Mouse (Mus musculus) cortical plate, adult 2 months (tissue): ENCODE measurements around the gene Piwil1. TPM values are rescaled to one million over a fixed set of nuclear protein-coding genes. Genes with fewer than 3 reads are reported as not detected.

Source experiments
- H3K27ac ChIP-seq: fragments of 200-500 bp; 2 replicates; pipeline ENCODE4 v1.5.1; 2012; ENCODE audit warnings: low read length, control low read depth, inconsistent platforms; ENCODE audit not compliant: insufficient read depth
- H3K4me1 ChIP-seq: fragments of 200-500 bp; 2 replicates; pipeline ENCODE4 v1.6.1; 2011; ENCODE audit warnings: low read length; ENCODE audit not compliant: control insufficient read depth, insufficient read depth
- H3K4me3 ChIP-seq: fragments of 200-500 bp; 2 replicates; pipeline ENCODE4 v1.5.1; 2011; ENCODE audit warnings: mild to moderate bottlenecking, low read length, control low read depth; ENCODE audit not compliant: insufficient read depth
- CTCF ChIP-seq: fragments of 200-500 bp; IDR thresholded peaks from 2 replicates; pipeline ENCODE4 v1.5.1; 2011; ENCODE audit warnings: mild to moderate bottlenecking, control low read depth, low read length; ENCODE audit not compliant: insufficient read depth; ENCODE audit errors: extremely low read depth
- POLR2A ChIP-seq: fragments of 200-500 bp; IDR thresholded peaks from 2 replicates; pipeline ENCODE4 v1.6.1; 2011; ENCODE audit warnings: mild to moderate bottlenecking, low read length, control low read depth; ENCODE audit not compliant: insufficient read depth; ENCODE audit errors: extremely low read depth
- polyA plus RNA-seq: library from polyadenylated mRNA; depleted of rRNA; stranded (reverse); fragments of >200 nt; gene quantifications from 2 replicates; pipeline ENCODE4 v1.2.3, GENCODE M21; 2012

Gene Piwil1
- polyA plus RNA-seq, 1 experiment = 0.10 TPM

- no peak overlapping the region for H3K27ac ChIP-seq
- no peak for TF ChIP-seq POLR2A
- no peak for TF ChIP-seq CTCF
- no peaks in the 10 kb centered on the region for H3K4me1 ChIP-seq
- H3K4me3 ChIP-seq = no peak overlapping the region
These were observed 30.2 kb downstream of the Piwil1 start for GRCm38 (mm10) chr5:128732416-128733014.

DNA sequence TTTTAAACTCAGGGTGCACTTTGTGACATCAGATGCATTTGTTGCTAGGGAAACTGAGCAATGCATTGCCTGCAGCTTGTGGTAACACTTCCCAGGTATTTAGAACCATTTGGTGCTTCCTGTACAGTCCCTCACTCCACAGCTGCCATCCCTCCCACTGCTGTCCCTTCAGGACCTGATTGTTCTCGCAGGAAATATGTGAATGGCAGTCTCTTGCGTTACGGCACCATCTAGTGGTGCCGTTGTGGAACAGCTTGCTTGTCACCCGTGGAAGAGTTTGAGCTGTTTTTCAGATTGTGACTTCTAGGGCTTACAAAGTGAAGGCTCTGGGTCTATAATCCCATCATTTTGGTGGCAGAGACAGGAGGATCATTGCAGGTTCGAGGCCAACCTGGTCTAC lies 31.6 kb downstream of the Piwil1 start:
- no peak for TF ChIP-seq POLR2A
- peak; percentile 97 for TF ChIP-seq CTCF
- Histone ChIP-seq H3K4me3 (no peak overlapping the region), H3K4me1 (no peaks in the 10 kb centered on the region), H3K27ac (no peak overlapping the region)

DNA sequence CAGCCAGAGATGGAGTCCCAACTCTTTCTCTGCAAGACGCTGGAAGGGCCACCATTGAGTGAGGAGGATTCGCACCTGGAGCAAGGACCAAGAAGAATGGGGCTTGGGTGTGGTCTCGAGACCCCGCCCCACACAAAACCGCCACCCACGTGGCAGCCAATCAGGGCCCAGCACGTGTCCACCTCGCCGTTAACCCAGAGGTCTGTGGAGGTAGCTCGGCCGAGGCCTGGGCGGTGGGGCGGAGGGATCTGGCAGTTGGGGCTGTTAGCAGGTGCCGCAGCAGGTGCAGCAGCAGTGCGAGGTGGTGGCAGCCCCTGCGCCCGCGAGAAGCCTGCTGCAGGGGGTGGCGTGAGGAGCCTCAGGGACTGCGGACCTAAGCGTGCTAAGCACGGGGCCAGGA lies 33.6 kb downstream of the Piwil1 start:
- TF ChIP-seq POLR2A = no peak
- no peak for TF ChIP-seq CTCF
- Histone ChIP-seq H3K4me3 (no peak overlapping the region), H3K4me1 (no peaks in the 10 kb centered on the region), H3K27ac (no peak overlapping the region)

DNA sequence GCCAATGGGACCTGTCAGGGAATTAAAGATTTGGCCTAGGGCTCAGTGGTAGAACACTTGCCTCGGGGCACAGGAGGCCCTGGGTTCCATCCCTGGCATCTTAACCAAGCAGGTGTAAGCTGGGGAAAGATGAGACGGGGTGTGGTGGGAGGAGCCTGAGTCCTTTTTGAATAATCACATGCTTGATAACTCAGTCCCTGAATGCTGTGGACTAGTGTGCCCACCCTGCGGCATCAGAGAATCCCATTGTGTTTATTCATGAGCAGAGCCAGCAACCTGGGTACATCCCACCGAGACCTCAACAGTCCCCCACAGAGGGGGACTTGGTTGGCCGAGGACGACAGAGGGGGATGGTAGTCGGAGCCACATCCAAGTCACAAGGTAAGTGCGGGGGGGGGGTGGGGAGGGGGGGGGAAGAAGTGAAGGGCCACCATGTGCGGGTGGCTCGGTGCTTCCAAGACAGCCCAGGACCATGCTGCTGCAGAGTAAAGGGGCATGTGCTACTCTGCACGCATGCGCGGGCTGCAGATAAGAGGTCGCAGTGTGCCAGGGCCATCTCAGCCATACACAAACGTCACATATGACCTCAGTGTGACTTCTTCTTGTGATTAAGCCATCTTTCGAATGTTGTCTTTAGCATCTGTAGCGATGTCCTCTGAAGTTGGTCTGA lies 37.0 kb downstream of the Piwil1 start:
- H3K27ac ChIP-seq = no peak overlapping the region
- no peaks in the 10 kb centered on the region for H3K4me1 ChIP-seq
- TF ChIP-seq POLR2A (no peak), CTCF (no peak)
- H3K4me3 ChIP-seq = no peak overlapping the region

DNA sequence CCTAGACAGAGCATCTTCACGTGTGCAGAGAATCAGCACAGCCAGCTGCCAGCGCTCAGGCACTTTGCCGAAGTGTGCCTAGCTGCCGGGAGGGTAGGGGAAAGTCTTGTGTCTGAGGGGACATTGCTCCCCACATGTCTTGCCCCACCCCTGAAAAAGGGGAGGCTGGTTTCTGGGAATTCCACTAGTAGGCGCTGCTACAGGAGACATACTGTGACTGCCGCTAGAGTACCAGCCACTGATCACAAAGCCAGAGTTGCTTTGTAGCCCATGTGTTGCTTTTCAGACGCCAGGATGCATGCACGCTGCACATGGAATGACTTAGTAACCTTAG lies 37.5 kb downstream of the Piwil1 start:
- Histone ChIP-seq H3K4me3 (no peak overlapping the region), H3K4me1 (no peaks in the 10 kb centered on the region), H3K27ac (no peak overlapping the region)
- TF ChIP-seq CTCF = peak; percentile 38
- no peak for TF ChIP-seq POLR2A

DNA sequence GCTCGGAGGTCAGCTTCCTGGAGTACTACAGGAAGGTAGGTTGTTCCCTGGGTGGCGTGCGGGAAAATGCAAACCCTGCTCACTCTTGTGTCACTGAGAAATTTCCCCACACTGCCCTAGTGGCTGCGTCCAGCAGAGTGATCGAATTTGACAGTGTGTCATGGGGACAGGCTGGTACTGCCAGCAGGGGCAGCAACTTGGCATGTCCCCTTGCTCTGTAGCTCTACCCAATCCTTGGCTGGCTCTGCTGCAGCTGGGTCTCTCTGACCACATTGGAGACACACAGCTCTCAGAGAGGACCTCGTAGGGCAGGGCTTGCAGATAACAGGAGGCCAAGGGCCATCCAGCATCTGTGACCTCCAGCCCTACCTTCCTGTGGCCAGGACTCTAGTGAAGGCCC lies 42.0 kb downstream of the Piwil1 start:
- Histone ChIP-seq H3K4me3 (no peak overlapping the region), H3K27ac (no peak overlapping the region)
- TF ChIP-seq POLR2A (no peak), CTCF (no peak)

DNA sequence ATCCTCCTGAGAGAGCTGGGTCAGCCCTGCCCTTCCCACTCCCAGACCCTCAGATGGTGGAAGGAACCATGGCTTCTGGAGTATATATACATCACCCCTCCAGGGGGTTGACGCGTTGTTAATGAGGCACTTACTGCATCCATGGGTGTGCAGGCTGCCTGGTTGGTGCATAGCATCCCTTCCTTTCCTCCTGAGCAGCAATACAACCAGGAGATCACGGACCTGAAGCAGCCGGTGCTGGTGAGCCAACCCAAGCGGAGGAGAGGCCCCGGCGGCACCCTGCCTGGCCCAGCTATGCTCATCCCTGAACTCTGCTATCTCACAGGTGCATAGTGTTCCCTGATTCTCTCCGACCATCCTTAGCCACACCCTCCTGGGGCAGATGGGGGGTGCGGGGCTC lies 42.9 kb downstream of the Piwil1 start:
- Histone ChIP-seq H3K4me3 (no peak overlapping the region), H3K27ac (no peak overlapping the region), H3K4me1 (peaks cover 4% of the 10 kb centered on the region)
- TF ChIP-seq CTCF = no peak
- no peak for TF ChIP-seq POLR2A

More for the DNA sequence above, 42.0 kb downstream of the Piwil1 start:
- H3K4me1 ChIP-seq = peaks cover 4% of the 10 kb centered on the region

DNA sequence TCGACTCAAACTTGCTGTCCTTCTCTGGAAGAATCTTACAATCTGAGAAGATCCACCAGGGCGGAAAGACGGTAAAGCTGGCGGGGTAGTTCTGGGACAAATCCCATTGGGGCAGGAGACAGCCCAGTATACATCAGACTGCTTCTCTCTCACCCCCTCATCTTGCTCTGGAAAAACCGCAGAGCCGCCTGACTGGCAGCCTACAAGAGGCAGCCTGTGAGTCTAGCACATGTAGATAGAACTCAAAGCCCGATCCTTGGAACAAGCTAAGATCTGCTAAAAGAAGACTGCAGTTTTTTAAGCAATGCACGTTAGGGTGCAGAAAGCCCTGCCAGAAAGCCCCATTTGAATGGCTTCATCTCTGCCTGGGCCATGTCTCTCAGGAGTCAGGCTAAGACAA lies 43.9 kb downstream of the Piwil1 start:
- Histone ChIP-seq H3K4me3 (no peak overlapping the region), H3K27ac (no peak overlapping the region), H3K4me1 (peaks cover 4% of the 10 kb centered on the region)
- no peak for TF ChIP-seq POLR2A
- no peak for TF ChIP-seq CTCF

- H3K4me1 ChIP-seq = no peaks in the 10 kb centered on the region
- H3K27ac ChIP-seq = no peak overlapping the region
- TF ChIP-seq POLR2A (no peak), CTCF (no peak)
- H3K4me3 ChIP-seq = no peak overlapping the region
These were observed 58.8 kb downstream of the Piwil1 start for GRCm38 (mm10) chr5:128761118-128761517.

- Histone ChIP-seq H3K4me1 (no peaks in the 10 kb centered on the region), H3K27ac (no peak overlapping the region), H3K4me3 (no peak overlapping the region)
- no peak for TF ChIP-seq POLR2A
- TF ChIP-seq CTCF = no peak
These were observed 66.8 kb downstream of the Piwil1 start for GRCm38 (mm10) chr5:128769026-128769631.
